Mouse (Mus musculus): ENCODE data around the gene Bicdl1.

Gene Bicdl1

DNA sequence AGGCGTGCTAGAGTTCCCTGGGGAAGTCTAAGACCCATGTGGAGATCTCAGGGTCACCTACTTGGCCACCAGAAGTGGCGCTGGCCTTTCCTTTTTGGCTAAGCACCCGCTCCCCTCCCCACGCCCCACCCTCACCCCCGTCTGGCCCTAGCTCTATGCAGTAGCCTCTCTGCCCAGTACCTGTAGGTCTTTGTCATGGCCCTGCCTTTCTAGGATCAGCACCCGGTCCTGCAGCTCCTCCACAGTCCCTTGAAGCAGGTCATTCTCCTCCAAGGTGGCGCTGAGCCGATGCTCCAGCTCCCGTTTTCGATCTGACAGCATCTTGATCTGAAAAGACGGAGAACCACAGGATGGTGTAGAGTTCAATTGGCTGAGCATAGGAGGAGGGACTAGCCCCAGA lies 61.4 kb downstream of the Bicdl1 start:
- DNase-seq (ENCODE audit: low read depth, low spot score) = no peak

DNA sequence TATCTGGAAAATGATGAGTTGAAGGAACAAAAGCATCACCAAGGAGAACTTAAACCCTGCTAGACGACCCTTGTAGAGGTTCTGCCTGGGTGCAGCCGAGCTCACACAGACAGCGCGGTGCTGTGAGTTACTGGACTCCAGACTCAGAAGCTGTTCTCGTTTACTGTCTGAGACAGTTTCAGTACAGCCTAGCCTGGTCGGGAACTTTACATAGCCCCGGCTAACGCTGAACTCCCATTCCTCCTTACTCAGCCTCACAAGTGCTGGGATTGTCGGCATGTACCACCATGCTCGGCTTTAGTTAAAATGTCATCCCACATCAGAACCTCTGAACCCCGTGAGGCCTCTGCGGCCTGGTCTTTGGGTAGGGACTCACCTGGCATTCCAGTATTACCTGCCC lies 62.4 kb downstream of the Bicdl1 start:
- no peak for DNase-seq (ENCODE audit: low read depth, low spot score)

DNA sequence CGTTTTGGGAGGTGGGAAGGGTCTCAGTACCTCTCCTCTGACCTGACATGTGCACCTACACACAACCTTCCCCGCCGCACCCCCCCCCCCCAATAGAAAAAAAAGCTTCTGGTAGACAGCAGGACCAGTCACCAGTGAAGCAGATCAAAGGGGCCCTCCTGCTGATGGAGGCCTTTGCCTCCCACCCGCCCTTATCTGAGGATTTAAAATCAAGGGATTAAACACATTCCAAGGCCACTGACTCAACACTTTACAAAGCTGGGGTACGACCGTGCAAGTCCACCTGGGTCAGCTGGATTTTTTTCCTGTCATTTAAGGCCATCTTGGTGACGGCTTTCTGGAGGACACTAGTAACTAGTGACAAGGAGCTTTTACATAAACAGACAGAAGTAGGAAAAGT lies 63.5 kb downstream of the Bicdl1 start:
- DNase-seq (ENCODE audit: low read depth, low spot score) = no peak

GRCm38 (mm10) chr5:115667210-115667609 lies 64.2 kb downstream of the Bicdl1 start:
- no peak for DNase-seq (ENCODE audit: low read depth, low spot score)

DNA sequence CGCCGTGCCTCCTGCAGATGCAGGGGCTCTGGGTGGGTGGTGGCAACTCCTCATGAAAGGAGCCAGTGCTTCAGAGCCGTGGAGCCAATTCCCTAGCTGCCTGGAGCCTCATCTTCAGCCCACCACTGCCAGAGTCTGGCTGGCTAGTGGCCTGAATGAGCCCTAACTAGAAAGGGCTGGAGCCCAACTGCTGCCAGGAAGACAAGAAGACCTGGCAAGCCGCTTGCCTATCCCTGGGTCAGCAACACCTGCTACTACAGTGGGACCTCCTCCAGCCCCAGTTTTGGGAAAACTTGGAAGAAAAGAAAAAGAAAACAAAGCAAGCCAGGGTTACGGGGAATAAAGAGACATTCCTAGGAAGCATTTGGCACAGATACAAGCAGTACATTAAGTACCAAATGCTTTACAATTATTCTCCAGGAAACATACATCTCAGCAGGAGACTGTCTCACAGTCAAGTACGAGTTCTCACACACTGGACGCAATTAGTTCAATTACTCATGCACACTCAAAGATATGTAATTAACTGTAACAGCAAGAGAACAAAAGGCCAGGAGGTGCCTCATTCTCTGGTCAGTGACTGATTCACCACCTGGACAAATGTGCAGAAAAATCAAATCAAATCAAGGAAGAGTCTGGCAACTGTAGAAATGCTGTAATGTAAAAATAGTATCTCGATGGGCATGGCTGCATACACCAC lies 64.9 kb downstream of the Bicdl1 start:
- no peak for DNase-seq (ENCODE audit: low read depth, low spot score)

GRCm38 (mm10) chr5:115662658-115663057 lies 68.8 kb downstream of the Bicdl1 start:
- DNase-seq (ENCODE audit: low read depth, low spot score) = no peak

GRCm38 (mm10) chr5:115658352-115658751 lies 73.1 kb downstream of the Bicdl1 start:
- DNase-seq (ENCODE audit: low read depth, low spot score) = no peak

DNA sequence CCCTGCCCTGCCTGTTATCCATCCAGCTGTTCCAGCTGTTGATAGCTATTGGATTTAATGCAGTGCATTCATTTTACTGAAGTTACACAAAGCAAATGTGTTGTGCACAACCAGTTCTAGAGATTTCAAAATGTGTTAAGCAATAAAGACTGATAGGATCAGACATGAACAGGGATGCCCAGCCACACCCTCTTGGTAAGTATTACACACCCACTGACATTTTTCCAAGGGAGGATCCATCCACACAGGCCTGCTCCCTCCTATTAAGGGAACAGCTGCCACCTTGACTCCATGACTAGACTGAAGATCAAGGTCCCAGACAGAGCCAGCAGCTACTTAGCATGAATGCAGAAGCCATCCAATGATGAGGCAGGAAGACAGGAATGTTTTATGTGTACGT lies 74.2 kb downstream of the Bicdl1 start:
- no peak for DNase-seq (ENCODE audit: low read depth, low spot score)

DNA sequence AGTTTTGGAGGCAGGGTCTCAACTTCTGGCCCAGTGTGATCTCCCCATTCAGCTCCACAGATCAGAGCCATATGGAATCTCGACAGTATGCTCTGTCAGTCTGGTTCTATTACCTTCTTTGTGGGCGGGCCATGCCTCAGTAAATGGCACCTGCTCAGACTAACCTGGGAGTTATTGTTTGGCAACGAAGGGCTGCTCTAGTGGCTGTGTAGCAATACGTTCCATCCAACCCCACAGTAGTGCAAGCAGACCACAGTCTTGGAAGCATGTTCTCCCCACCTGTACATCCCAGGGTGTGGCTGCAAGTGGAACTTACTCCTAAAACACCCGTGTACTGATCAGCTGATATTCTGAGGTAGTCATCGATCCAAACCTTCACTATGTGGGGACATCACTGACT lies 74.7 kb downstream of the Bicdl1 start:
- DNase-seq (ENCODE audit: low read depth, low spot score) = no peak

DNA sequence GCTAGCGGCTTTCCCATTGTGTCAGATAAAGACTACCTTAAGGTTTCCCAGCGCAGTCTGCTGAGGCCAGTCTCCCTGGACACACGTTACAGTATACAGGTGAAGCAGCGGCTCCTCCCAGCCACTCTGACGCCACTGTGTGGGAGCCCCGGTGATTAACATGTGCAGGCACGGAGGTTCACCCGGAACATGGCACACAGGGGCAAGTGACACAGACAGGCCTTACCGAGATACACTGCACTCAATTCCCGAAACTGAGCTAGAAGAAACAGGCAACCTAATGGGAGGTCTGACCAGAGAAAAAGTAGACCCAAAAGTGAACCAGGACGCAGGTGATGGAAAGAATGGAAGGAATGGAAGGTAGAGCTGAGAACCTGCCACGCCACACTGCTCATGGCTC lies 77.6 kb downstream of the Bicdl1 start:
- DNase-seq (ENCODE audit: low read depth, low spot score) = no peak

- DNase-seq (ENCODE audit: low read depth, low spot score) = peak; percentile 86
Measured at GRCm38 (mm10) chr5:115652681-115653575, 78.5 kb downstream of the Bicdl1 start.

GRCm38 (mm10) chr5:115651821-115652220 lies 79.6 kb downstream of the Bicdl1 start:
- no peak for DNase-seq (ENCODE audit: low read depth, low spot score)

- DNase-seq (ENCODE audit: low read depth, low spot score) = no peak
Measured at GRCm38 (mm10) chr5:115650885-115651284, 80.5 kb downstream of the Bicdl1 start.

DNA sequence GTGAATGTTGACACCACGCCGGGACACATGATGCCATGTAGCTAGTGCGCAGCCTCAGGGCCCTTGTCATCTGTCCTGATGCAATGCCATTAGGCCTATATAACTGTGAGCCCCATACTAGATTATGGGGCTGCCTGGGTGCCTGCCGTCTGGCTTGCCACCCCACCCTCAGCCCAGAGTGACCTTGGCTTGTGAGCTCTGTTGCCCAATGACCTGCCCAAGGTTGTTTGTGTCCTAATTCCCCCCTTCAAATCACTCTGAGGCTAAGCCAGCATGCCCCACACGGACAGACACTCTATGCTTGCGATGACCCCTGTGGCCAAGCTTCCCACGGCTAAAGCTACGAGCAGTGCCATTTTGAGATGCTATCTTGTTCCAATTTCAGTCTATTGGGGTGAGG lies 81.7 kb downstream of the Bicdl1 start:
- DNase-seq (ENCODE audit: low read depth, low spot score) = no peak

DNA sequence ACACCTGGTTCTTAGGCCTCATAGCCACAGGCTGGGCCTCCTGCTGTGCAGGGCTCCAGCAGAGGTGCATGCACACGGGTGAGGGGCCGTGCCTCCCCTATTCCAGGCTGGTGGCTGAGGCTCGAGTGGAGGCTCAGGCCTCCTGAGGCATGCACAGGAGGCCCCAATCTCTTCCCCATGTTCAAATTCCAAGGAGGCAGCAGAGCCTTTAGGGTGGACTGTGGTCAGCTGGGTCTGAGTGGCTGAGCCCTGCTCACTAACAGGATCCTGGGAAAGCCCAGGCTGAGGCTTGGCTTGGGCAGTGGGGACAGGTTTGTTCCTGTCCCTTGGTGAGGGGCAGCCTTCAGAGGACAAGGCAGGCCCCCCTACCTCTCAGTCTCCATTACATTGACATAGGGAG lies 82.5 kb downstream of the Bicdl1 start:
- DNase-seq (ENCODE audit: low read depth, low spot score) = no peak

GRCm38 (mm10) chr5:115644192-115644591 lies 87.2 kb downstream of the Bicdl1 start:
- DNase-seq (ENCODE audit: low read depth, low spot score) = peak; percentile 28

GRCm38 (mm10) chr5:115635536-115635935 lies 95.9 kb downstream of the Bicdl1 start:
- no peak for DNase-seq (ENCODE audit: low read depth, low spot score)

GRCm38 (mm10) chr5:115634046-115634445 lies 97.4 kb downstream of the Bicdl1 start:
- no peak for DNase-seq (ENCODE audit: low read depth, low spot score)

- no peak for DNase-seq (ENCODE audit: low read depth, low spot score)
Measured at GRCm38 (mm10) chr5:115633060-115633459, 98.4 kb downstream of the Bicdl1 start.

DNA sequence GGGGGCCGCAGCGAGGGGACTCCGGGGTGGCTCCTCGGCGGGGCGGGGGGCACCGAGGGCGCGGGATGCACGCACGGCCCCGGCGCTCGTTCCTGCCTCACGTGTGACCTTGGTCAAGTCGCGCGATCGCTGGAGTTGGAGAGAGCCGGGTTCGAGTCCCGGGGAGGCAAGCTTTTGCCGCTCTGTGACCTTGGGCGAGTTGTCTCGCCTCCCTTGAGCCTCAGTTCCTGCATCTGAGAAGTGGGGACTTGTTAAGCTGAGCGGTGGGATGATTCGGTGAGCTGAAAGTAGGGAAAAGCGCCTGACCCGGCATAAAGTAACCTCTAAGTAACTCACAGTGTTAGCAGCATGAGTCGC lies 99.1 kb downstream of the Bicdl1 start:
- DNase-seq (ENCODE audit: low read depth, low spot score) = no peak

GRCm38 (mm10) chr5:115631505-115632357 lies 99.7 kb downstream of the Bicdl1 start, which contains the start of gene Rab35:
TSS of gene Rab35 (plus strand) at chr5:115631908.
- peak; percentile 84 for DNase-seq (ENCODE audit: low read depth, low spot score)

GRCm38 (mm10) chr5:115630291-115630690 lies 101.1 kb downstream of the Bicdl1 start:
- DNase-seq (ENCODE audit: low read depth, low spot score) = no peak

Measured in retina, adult 2 months (tissue).